In genomic region chr6:17628701-17629455, GRCm38 (mm10) we compare ENCODE assay signal across 12 mouse cellular contexts. TPM values are rescaled to one million over a fixed set of nuclear protein-coding genes. Genes with fewer than 3 reads are reported as not detected.
DNase-seq lines count a peak whose midpoint lies in the region; ATAC-seq and TF ChIP-seq lines count a peak whose summit lies in the region.
"Had no signal": no experiment of that assay in that cellular context is flagged by ENCODE, and none has a peak within 500 bp of the region (broad histone marks: within the 10 kb centered on the region; RNA-seq: fewer than 3 reads in every experiment).

No protein-coding gene starts in this region.

- peak; percentile 12 for DNase-seq in gastrocnemius, postnatal 14 days
- no peak for DNase-seq in gastrocnemius, adult 18-20 months (ENCODE audit: low spot score)
- peak; percentile 41 for DNase-seq in liver, adult 2 months (ENCODE audit: extremely low read depth, low read depth, low spot score)
- peak; percentile 72 for DNase-seq in brain, adult 2 months (ENCODE audit: low read depth, low spot score)
- DNase-seq in lung, postnatal 25 days (ENCODE audit: low spot score) = peak; percentile 35
- DNase-seq in urinary bladder, postnatal 14 days (ENCODE audit: low spot score) = no peak
- no peak for DNase-seq in cerebellum, postnatal 14 days
- DNase-seq: cerebellum, adult 9-11 months had no signal

- TF ChIP-seq CTCF in liver, adult 2 months (IDR thresholded peaks at IDR 0.05; ENCODE audit: low read depth, low read length) = no peak

- no peak overlapping the region for H3K9ac ChIP-seq in liver, adult 2 months (ENCODE audit: low read depth, low read length)
- no peak overlapping the region for H3K9ac ChIP-seq in liver, embryonic 12.5 days
- H3K9ac ChIP-seq: forebrain, embryonic 13.5 days; hindbrain, embryonic 12.5 days; neural tube, embryonic 13.5 days had no signal

- H3K9me3 ChIP-seq in liver, embryonic 12.5 days (replicated peaks) = no peaks in the 10 kb centered on the region
- H3K9me3 ChIP-seq: forebrain, embryonic 13.5 days; hindbrain, embryonic 12.5 days; neural tube, embryonic 13.5 days had no signal

- no peaks in the 10 kb centered on the region; the same call in 1 of the 2 replicates for H3K4me1 ChIP-seq in liver, adult 2 months (ENCODE audit: control insufficient read depth, insufficient read depth, low read length)
- H3K4me1 ChIP-seq in liver, embryonic 12.5 days = peaks cover 17% of the 10 kb centered on the region

- no peak overlapping the region for H3K4me2 ChIP-seq in liver, embryonic 12.5 days
- H3K4me2 ChIP-seq: forebrain, embryonic 13.5 days; hindbrain, embryonic 12.5 days; neural tube, embryonic 13.5 days had no signal

- H3K36me3 ChIP-seq in liver, adult 2 months (ENCODE audit: control insufficient read depth, insufficient read depth, low read length) = no peaks in the 10 kb centered on the region
- H3K36me3 ChIP-seq in liver, embryonic 12.5 days = no peaks in the 10 kb centered on the region
- H3K36me3 ChIP-seq: hindbrain, embryonic 12.5 days; neural tube, embryonic 13.5 days had no signal

- no peak overlapping the region for H3K4me3 ChIP-seq in liver, adult 2 months (ENCODE audit: insufficient read depth, low read depth, low read length)
- H3K4me3 ChIP-seq in liver, embryonic 12.5 days = no peak overlapping the region
- H3K4me3 ChIP-seq: forebrain, embryonic 13.5 days; hindbrain, embryonic 12.5 days; neural tube, embryonic 13.5 days had no signal

- ATAC-seq in liver, embryonic 12.5 days = no peak
- ATAC-seq: forebrain, embryonic 13.5 days had no signal

- WGBS in liver, adult 2 months = 78% methylated on average over 6 of the region's 6 CpGs
- WGBS in liver, embryonic 12.5 days (ENCODE audit: insufficient replicate concordance) = 50% methylated on average over 6 of the region's 6 CpGs

- intact Hi-C loops in gastrocnemius, postnatal 14 days (cut with DNase I; ENCODE audit: low total_unique reads) = no loop called here

- no peaks in the 10 kb centered on the region for H3K79me2 ChIP-seq in liver, adult 2 months (ENCODE audit: control insufficient read depth, insufficient read depth, low read length)

- TF ChIP-seq POLR2A in liver, adult 2 months (IDR thresholded peaks at IDR 0.05; ENCODE audit: extremely low read depth, insufficient read depth, low read length) = no peak

- no peaks in the 10 kb centered on the region for H3K27me3 ChIP-seq in liver, adult 2 months (ENCODE audit: control insufficient read depth, insufficient read depth, low read length)
- no peaks in the 10 kb centered on the region for H3K27me3 ChIP-seq in liver, embryonic 12.5 days (replicated peaks)
- H3K27me3 ChIP-seq: forebrain, embryonic 13.5 days; hindbrain, embryonic 12.5 days; neural tube, embryonic 13.5 days had no signal

- no peak overlapping the region for H3K27ac ChIP-seq in liver, adult 2 months (replicated peaks; ENCODE audit: insufficient read depth, low read depth, low read length)
- H3K27ac ChIP-seq in liver, embryonic 12.5 days = no peak overlapping the region
- H3K27ac ChIP-seq: forebrain, embryonic 13.5 days; hindbrain, embryonic 12.5 days; neural tube, embryonic 13.5 days had no signal

RNA-seq across cellular contexts. Expression of gene Capza2, which starts 7.2 kb away (rescaled TPM):
- total RNA-seq in gastrocnemius, postnatal 14 days (2021) = 100 to 1,000 TPM; 314 to 329 TPM
- 100 to 1,000 TPM; 293 to 320 TPM for total RNA-seq in gastrocnemius, adult 18-20 months (2021)
- 71.2 and 80.9 TPM in 2 replicates for total RNA-seq in liver, adult 2 months (2014; rRNA removed)
- polyA plus RNA-seq in liver, adult 2 months (2012; rRNA removed) = 7.7 and 9.4 TPM in 2 replicates
- polyA plus RNA-seq in liver, embryonic 12.5 days (2016; fragmentation: Nextera tagmentation; extraction: Ambion mirVana) = 103 TPM in 2 replicates

Comparison
In these comparisons a context has a peak if more than half of its experiments do, and no peak if none do; other contexts are left out.
1. DNase-seq: peak in gastrocnemius, postnatal 14 days (single experiment), liver, adult 2 months (single experiment), brain, adult 2 months (single experiment) and lung, postnatal 25 days (single experiment); none in gastrocnemius, adult 18-20 months (single experiment), urinary bladder, postnatal 14 days (single experiment) and cerebellum, postnatal 14 days (0 of 2).